9 mouse cellular contexts compared by ENCODE assay signal in genomic region chr17:8597790-8598189, GRCm38 (mm10). TPM values are rescaled to one million over a fixed set of nuclear protein-coding genes. Genes with fewer than 3 reads are reported as not detected.
DNase-seq lines count a peak whose midpoint lies in the region; ATAC-seq and TF ChIP-seq lines count a peak whose summit lies in the region.
"Had no signal": no experiment of that assay in that cellular context is flagged by ENCODE, and none has a peak within 500 bp of the region (broad histone marks: within the 10 kb centered on the region; RNA-seq: fewer than 3 reads in every experiment).

No protein-coding gene starts in this region.

- no peaks in the 10 kb centered on the region for H3K9me3 ChIP-seq in ES-Bruce4 (replicated peaks; ENCODE audit: control insufficient read depth, insufficient read depth, low read length, poor library complexity, severe bottlenecking)
- no peaks in the 10 kb centered on the region for H3K9me3 ChIP-seq in embryonic facial prominence, embryonic 11.5 days (replicated peaks; ENCODE audit: control insufficient read depth, low read length)
- H3K9me3 ChIP-seq in heart, embryonic 16.5 days (replicated peaks; ENCODE audit: control insufficient read depth, low read length) = 0 out of 2 replicates have a peak, but pooled peaks cover 6% of the 10 kb centered on the region
- no peaks in the 10 kb centered on the region for H3K9me3 ChIP-seq in lung, embryonic 14.5 days (ENCODE audit: low read depth, low read length)
- H3K9me3 ChIP-seq: heart, embryonic 15.5 days had no signal

- H3K27ac ChIP-seq in ES-Bruce4 (ENCODE audit: insufficient read depth, low read length) = no peak overlapping the region
- no peak overlapping the region for H3K27ac ChIP-seq in embryonic facial prominence, embryonic 11.5 days (replicated peaks; ENCODE audit: low read depth, low read length)
- H3K27ac ChIP-seq in heart, embryonic 16.5 days (ENCODE audit: low read length) = no peak overlapping the region
- H3K27ac ChIP-seq in lung, embryonic 14.5 days (ENCODE audit: low read depth) = no peak overlapping the region
- H3K27ac ChIP-seq: heart, embryonic 15.5 days had no signal

- TF ChIP-seq CTCF in ES-Bruce4 (IDR thresholded peaks at IDR 0.05; ENCODE audit: low read depth, low read length) = peak; percentile 36
- peak; percentile 90 for TF ChIP-seq CTCF in lung, embryonic 14.5 days (IDR thresholded peaks at IDR 0.05; ENCODE audit: low read depth)

- DNase-seq in adrenal gland, postnatal 25 days = peak; percentile 58
- peak; percentile 82 for DNase-seq in embryonic facial prominence, embryonic 11.5 days (ENCODE audit: low spot score)
- peak; percentile 60 to 79 for DNase-seq in kidney, postnatal 25 days
- DNase-seq in lung, embryonic 14.5 days = peak; percentile 88
- peak; percentile 46 for DNase-seq in ovary, postnatal 36 days (ENCODE audit: low spot score)
- peak; percentile 73 for DNase-seq in thymus, postnatal 25 days

- H3K9ac ChIP-seq in ES-Bruce4 (ENCODE audit: low read depth, poor library complexity, severe bottlenecking) = no peak overlapping the region
- H3K9ac ChIP-seq in embryonic facial prominence, embryonic 11.5 days (replicated peaks; ENCODE audit: low read length) = no peak overlapping the region
- H3K9ac ChIP-seq in heart, embryonic 16.5 days (ENCODE audit: low read length) = no peak overlapping the region
- no peak overlapping the region for H3K9ac ChIP-seq in lung, embryonic 14.5 days
- H3K9ac ChIP-seq: heart, embryonic 15.5 days had no signal

- H3K4me1 ChIP-seq in ES-Bruce4 (ENCODE audit: control insufficient read depth, insufficient read depth, low read length) = no peaks in the 10 kb centered on the region
- H3K4me1 ChIP-seq in embryonic facial prominence, embryonic 11.5 days (ENCODE audit: control insufficient read depth, insufficient read depth, low read length) = no peaks in the 10 kb centered on the region
- no peaks in the 10 kb centered on the region for H3K4me1 ChIP-seq in heart, embryonic 16.5 days (ENCODE audit: control insufficient read depth, insufficient read depth, low read length)
- no peaks in the 10 kb centered on the region for H3K4me1 ChIP-seq in lung, embryonic 14.5 days (ENCODE audit: insufficient read depth)

- TF ChIP-seq POLR2A in ES-Bruce4 (IDR thresholded peaks at IDR 0.05; ENCODE audit: insufficient read depth, low read length) = no peak

- TF ChIP-seq EP300 in ES-Bruce4 (IDR thresholded peaks at IDR 0.05; ENCODE audit: insufficient read depth, low read depth, low read length) = no peak

- peak; percentile 65 for ATAC-seq in embryonic facial prominence, embryonic 11.5 days (replicated peaks; ENCODE audit: insufficient number of reproducible peaks, low FRiP score, low TSS enrichment, low read depth)
- 0 out of 2 replicates have a peak, but pooled peaks have one; percentile 10 for ATAC-seq in heart, embryonic 16.5 days (replicated peaks; ENCODE audit: extremely low read depth, insufficient read depth, low FRiP score)
- peak; percentile 52; the same call in 1 of the 2 replicates for ATAC-seq in lung, embryonic 14.5 days (ENCODE audit: insufficient read depth)

- H3K4me2 ChIP-seq in embryonic facial prominence, embryonic 11.5 days (ENCODE audit: low read depth, low read length) = no peak overlapping the region
- no peak overlapping the region for H3K4me2 ChIP-seq in heart, embryonic 16.5 days (ENCODE audit: low read depth, low read length)
- H3K4me2 ChIP-seq in lung, embryonic 14.5 days = no peak overlapping the region
- H3K4me2 ChIP-seq: heart, embryonic 15.5 days had no signal

- H3K27me3 ChIP-seq in ES-Bruce4 (ENCODE audit: control insufficient read depth, insufficient read depth, low read length, poor library complexity, severe bottlenecking) = no peaks in the 10 kb centered on the region
- no peaks in the 10 kb centered on the region for H3K27me3 ChIP-seq in embryonic facial prominence, embryonic 11.5 days (ENCODE audit: control insufficient read depth, insufficient read depth, low read length)
- peaks cover 14% of the 10 kb centered on the region for H3K27me3 ChIP-seq in heart, embryonic 16.5 days (ENCODE audit: control insufficient read depth, insufficient read depth, low read length)
- no peaks in the 10 kb centered on the region for H3K27me3 ChIP-seq in lung, embryonic 14.5 days (ENCODE audit: insufficient read depth, low read length)

- WGBS in embryonic facial prominence, embryonic 11.5 days = 11% methylated on average over 7 of the region's 7 CpGs
- WGBS in heart, embryonic 16.5 days = 4% methylated on average over 7 of the region's 7 CpGs
- 6% methylated on average over 7 of the region's 7 CpGs for WGBS in lung, embryonic 14.5 days

- H3K36me3 ChIP-seq in ES-Bruce4 (ENCODE audit: control insufficient read depth, insufficient read depth, low read length, poor library complexity, severe bottlenecking) = no peaks in the 10 kb centered on the region
- no peaks in the 10 kb centered on the region for H3K36me3 ChIP-seq in embryonic facial prominence, embryonic 11.5 days (replicated peaks; ENCODE audit: control insufficient read depth, insufficient read depth, low read depth, low read length)
- no peaks in the 10 kb centered on the region for H3K36me3 ChIP-seq in heart, embryonic 16.5 days (ENCODE audit: control insufficient read depth, insufficient read depth)
- H3K36me3 ChIP-seq in lung, embryonic 14.5 days (ENCODE audit: insufficient read depth) = no peaks in the 10 kb centered on the region
- H3K36me3 ChIP-seq: heart, embryonic 15.5 days had no signal

- no peak overlapping the region for H3K4me3 ChIP-seq in ES-Bruce4 (ENCODE audit: low read depth, low read length)
- no peak overlapping the region for H3K4me3 ChIP-seq in embryonic facial prominence, embryonic 11.5 days (ENCODE audit: low read depth, low read length)
- no peak overlapping the region for H3K4me3 ChIP-seq in heart, embryonic 16.5 days (ENCODE audit: low read length)
- H3K4me3 ChIP-seq in lung, embryonic 14.5 days (ENCODE audit: low read depth, low read length) = no peak overlapping the region
- H3K4me3 ChIP-seq: heart, embryonic 15.5 days had no signal

RNA-seq across cellular contexts. Expression of gene Gm17087, which starts 31.0 kb away (rescaled TPM):
- polyA plus RNA-seq in ES-Bruce4 (2011; ENCODE audit: insufficient read depth, insufficient read length, low read depth, missing spikeins) = 0.82 TPM in 1 of 2 replicates, not detected in the other
- not detected in 2 replicates for total RNA-seq in adrenal gland, postnatal 25 days (2021)
- not detected in 2 replicates for polyA plus RNA-seq in embryonic facial prominence, embryonic 11.5 days (2014; fragmentation: Nextera tagmentation; extraction: Ambion mirVana)
- not detected in 2 replicates for polyA plus RNA-seq in heart, embryonic 16.5 days (2015; fragmentation: Nextera tagmentation; extraction: Ambion mirVana)
- polyA plus RNA-seq in lung, embryonic 14.5 days (2014; fragmentation: Nextera tagmentation; extraction: Ambion mirVana) = not detected in 2 replicates
- polyA plus RNA-seq: heart, embryonic 15.5 days had no signal

Comparison
In these comparisons a context has a peak if more than half of its experiments do, and no peak if none do; other contexts are left out.
1. ATAC-seq: peak in every context shown above with its lines; median percentile 65 in embryonic facial prominence, embryonic 11.5 days; 52 in lung, embryonic 14.5 days; 10 in heart, embryonic 16.5 days.